Mouse (Mus musculus) left cerebral cortex, postnatal 14 days (tissue): ENCODE data around the gene Plod3. TPM values are rescaled to one million over a fixed set of nuclear protein-coding genes. Genes with fewer than 3 reads are reported as not detected.
A peak's percentile ranks its signal among the peaks of the same experiment; 100 is the strongest.

Experiments
- DNase-seq, 2 experiments: peaks; one replicate each; pipeline ENCODE4 v3.0.0; 2021 to 2022; ENCODE audit warnings: low spot score in 2 of 2, mixed read lengths in 1 of 2
- intact Hi-C: fragments of 180-260 bp; cut with DNase I; formaldehyde crosslinking; loops from one replicate; pipeline ENCODE4 v1.15.1; 2025
- microRNA-seq, 2 experiments: library from miRNA; unstranded; fragments of <30 nt; microRNA quantifications; one replicate each; pipeline ENCODE4 v1.2.0; 2022
- total RNA-seq, 2 experiments: library from RNA; stranded (reverse); gene quantifications; 2 replicates each; pipeline ENCODE4 v1.2.3; 2021

Plod3 gene
- total RNA-seq, 2 experiments from 2014 or later: 32.2 to 36.5 TPM

GRCm38 (mm10) chr5:137045402-137046323, 58.8 kb downstream of the Plod3 start, which contains the start of gene Ap1s1:
Gene Ap1s1, minus strand, starts transcription at chr5:137046135.
- DNase-seq: peak; percentile 98

More at GRCm38 (mm10) chr5:137045402-137046323, 58.8 kb downstream of the Plod3 start, which contains the start of gene Ap1s1:
- intact Hi-C loops: no loop called here

Small RNA genes within 50 kb of the gene (microRNA-seq; reads per million reads assigned to microRNA genes)
- 441 to 492 reads per million in 2 experiments for gene Mir702

Other genes with a start within 250 kb of the Plod3 start
- 10 to 100 TPM; 17.2 to 20.4 TPM for gene Col26a1, start 103.8 kb upstream of the Plod3 start, total RNA-seq
- gene Ift22, start 78.9 kb upstream of the Plod3 start, total RNA-seq: 100 to 1,000 TPM in 1 of 2 experiments, 10 to 100 TPM in 1; 98.1 to 110 TPM
- 100 to 1,000 TPM; 233 to 242 TPM for gene Fis1, start 33.7 kb upstream of the Plod3 start, total RNA-seq
- under 1 TPM in 1 of 2 experiments, not detected in 1; 0.17 TPM for gene Cldn15, start 20.4 kb upstream of the Plod3 start, total RNA-seq
- gene Znhit1, start 1.0 kb downstream of the Plod3 start, total RNA-seq: 10 to 100 TPM; 79.0 to 82.7 TPM
- gene Vgf, start 39.4 kb downstream of the Plod3 start, total RNA-seq: 100 to 1,000 TPM; 278 to 317 TPM
- gene Ap1s1, start 59.1 kb downstream of the Plod3 start, total RNA-seq: 100 to 1,000 TPM; 235 to 257 TPM
- 1 to 10 TPM in 1 of 2 experiments, under 1 TPM in 1; 0.76 to 1.3 TPM for gene Serpine1, start 85.2 kb downstream of the Plod3 start, total RNA-seq
- 1 to 10 TPM; 3.3 to 3.7 TPM for gene Trim56, start 129.2 kb downstream of the Plod3 start, total RNA-seq
- not detected for gene Muc3, start 162.3 kb downstream of the Plod3 start, total RNA-seq
- gene Muc3a, start 225.4 kb downstream of the Plod3 start, total RNA-seq: 1 to 10 TPM; 3.7 to 4.0 TPM